Mouse (Mus musculus) liver (tissue): Measurements from ENCODE around the gene Zfc3h1.
A peak's percentile ranks its signal among the peaks of the same experiment; 100 is the strongest.

Source experiments
- DNase-seq: peaks from one replicate; pipeline ENCODE4 v3.0.0-alpha.2; 2020; ENCODE audit warnings: mixed read lengths

The Zfc3h1 gene

GRCm38 (mm10) chr10:115385018-115386002 lies 551 bp downstream of the Zfc3h1 start:
- peak; percentile 86 for DNase-seq

GRCm38 (mm10) chr10:115387891-115388290 lies 3.1 kb downstream of the Zfc3h1 start:
- no peak for DNase-seq

- DNase-seq: no peak
These were observed 6.3 kb downstream of the Zfc3h1 start for GRCm38 (mm10) chr10:115391076-115391475.

- no peak for DNase-seq
These were observed 7.1 kb downstream of the Zfc3h1 start for GRCm38 (mm10) chr10:115391896-115392295.

GRCm38 (mm10) chr10:115406393-115406792 lies 21.6 kb downstream of the Zfc3h1 start:
- peak; percentile 59 for DNase-seq

- DNase-seq: no peak
These were observed 28.7 kb downstream of the Zfc3h1 start for GRCm38 (mm10) chr10:115413496-115413895.

GRCm38 (mm10) chr10:115414056-115414455 lies 29.3 kb downstream of the Zfc3h1 start:
- DNase-seq: no peak

GRCm38 (mm10) chr10:115421976-115422375 lies 37.2 kb downstream of the Zfc3h1 start:
- DNase-seq: no peak

- no peak for DNase-seq
These were observed 40.6 kb downstream of the Zfc3h1 start for GRCm38 (mm10) chr10:115425351-115425750.

- no peak for DNase-seq
These were observed 52.5 kb downstream of the Zfc3h1 start for GRCm38 (mm10) chr10:115437286-115437685.

GRCm38 (mm10) chr10:115448614-115449013 lies 63.9 kb downstream of the Zfc3h1 start:
- DNase-seq: no peak

GRCm38 (mm10) chr10:115457368-115458021 lies 72.7 kb downstream of the Zfc3h1 start:
- no peak for DNase-seq

- no peak for DNase-seq
These were observed 77.9 kb downstream of the Zfc3h1 start for GRCm38 (mm10) chr10:115462646-115463045.

GRCm38 (mm10) chr10:115465072-115465471 lies 80.3 kb downstream of the Zfc3h1 start:
- DNase-seq: no peak

- no peak for DNase-seq
These were observed 81.0 kb downstream of the Zfc3h1 start for GRCm38 (mm10) chr10:115465778-115466177.

- DNase-seq: no peak
These were observed 83.2 kb downstream of the Zfc3h1 start for GRCm38 (mm10) chr10:115467985-115468384.

GRCm38 (mm10) chr10:115468632-115469031 lies 83.9 kb downstream of the Zfc3h1 start:
- no peak for DNase-seq

- no peak for DNase-seq
These were observed 84.3 kb downstream of the Zfc3h1 start for GRCm38 (mm10) chr10:115469040-115469439.

- DNase-seq: no peak
These were observed 86.0 kb downstream of the Zfc3h1 start for GRCm38 (mm10) chr10:115470621-115471334.

- no peak for DNase-seq
These were observed 88.6 kb downstream of the Zfc3h1 start for GRCm38 (mm10) chr10:115473213-115473961.

- DNase-seq: no peak
These were observed 90.3 kb downstream of the Zfc3h1 start for GRCm38 (mm10) chr10:115475000-115475550.

GRCm38 (mm10) chr10:115476506-115476905 lies 91.7 kb downstream of the Zfc3h1 start:
- no peak for DNase-seq
